Mouse (Mus musculus) MN1 (cell line): ENCODE measurements around the gene Tmem108.

Experiments
- DNase-seq: peaks from one replicate; pipeline ENCODE4 v3.0.0-alpha.2; 2016; ENCODE audit warnings: low spot score

The Tmem108 gene

DNA sequence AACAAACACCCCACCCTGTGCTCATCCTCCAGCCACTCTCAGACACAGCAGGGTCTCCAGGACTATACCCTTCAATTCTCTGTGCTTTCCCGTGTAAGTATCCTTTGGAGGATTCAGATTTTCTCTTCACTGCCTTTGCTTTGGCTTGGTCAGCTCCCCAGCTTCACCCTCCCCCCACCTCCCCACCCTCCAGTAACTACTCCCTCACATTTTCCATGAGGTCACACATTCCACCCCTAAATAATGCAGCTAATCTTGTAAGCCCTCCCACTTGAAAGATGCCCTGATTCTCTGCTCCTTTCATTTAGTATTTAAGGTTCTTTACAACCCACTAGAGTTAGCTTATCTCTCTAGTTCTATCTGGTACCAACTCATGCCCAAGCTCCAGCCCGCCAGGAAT lies 82.4 kb downstream of the Tmem108 start:
- DNase-seq: no peak

DNA sequence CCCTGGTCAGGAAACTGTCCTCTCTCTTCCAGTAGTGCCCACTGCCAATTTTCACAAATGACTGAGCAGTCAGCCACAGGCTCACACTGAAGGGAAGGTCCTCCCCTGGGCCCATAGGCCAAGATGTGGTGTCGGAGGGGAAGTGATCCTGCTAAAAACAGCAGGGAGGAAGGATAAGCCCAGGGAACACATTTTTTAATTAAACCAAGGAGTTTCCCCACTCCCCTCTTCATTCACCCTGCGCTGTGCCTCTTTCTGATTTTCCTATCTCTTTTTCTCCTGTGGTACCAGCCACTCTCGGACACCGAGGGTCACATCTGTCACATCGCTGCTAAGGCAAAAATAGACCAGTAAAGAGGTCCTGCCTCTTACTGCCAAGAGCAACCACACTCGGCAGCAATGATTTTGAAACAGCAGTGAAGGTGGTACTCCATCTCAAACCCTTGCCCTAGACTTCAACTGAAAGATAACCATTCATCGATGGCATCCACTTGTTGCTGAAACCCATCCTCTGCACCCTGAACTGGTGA lies 83.0 kb downstream of the Tmem108 start:
- no peak for DNase-seq

- no peak for DNase-seq
These were observed 83.8 kb downstream of the Tmem108 start for GRCm38 (mm10) chr9:103677811-103678210.

- DNase-seq: no peak
These were observed 85.7 kb downstream of the Tmem108 start for GRCm38 (mm10) chr9:103675721-103676480.

DNA sequence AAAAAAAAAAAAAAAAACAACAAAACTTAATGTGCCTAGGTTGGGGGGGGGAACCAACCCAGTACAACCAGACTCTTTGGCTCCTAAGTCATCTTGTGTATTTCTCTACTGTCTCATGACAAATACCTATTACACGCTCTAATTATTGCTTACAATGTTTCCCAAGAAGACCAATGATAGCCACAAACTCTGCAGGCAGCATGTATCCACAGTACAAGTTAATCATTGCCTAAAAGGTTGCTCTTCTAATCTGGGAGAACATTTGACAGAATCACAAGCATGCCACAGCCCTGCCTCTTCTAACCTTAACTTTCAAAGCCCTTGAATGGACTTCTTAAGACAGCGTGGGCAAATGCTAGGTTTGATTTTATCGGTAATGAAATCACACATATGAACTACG lies 88.8 kb downstream of the Tmem108 start:
- DNase-seq: no peak

DNA sequence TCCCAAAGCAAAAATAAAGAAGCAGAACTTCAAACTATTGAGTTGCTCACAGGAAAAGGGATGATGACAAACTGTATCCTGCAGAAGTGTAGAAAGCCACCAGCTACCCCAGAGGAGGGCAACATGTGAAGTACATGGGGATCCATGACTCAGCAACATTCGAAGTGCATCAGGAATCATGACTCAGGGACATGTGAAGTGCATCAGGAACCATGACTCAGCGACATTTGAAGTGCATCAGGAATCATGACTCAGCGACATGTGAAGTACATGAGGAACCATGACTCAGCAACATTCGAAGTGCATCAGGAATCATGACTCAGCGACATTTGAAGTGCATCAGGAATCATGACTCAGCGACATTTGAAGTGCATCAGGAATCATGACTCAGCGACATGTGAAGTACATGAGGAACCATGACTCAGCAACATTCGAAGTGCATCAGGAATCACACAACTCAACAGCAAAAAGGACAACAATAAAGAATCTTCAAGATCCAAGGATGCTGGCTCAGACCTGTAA lies 91.0 kb downstream of the Tmem108 start:
- DNase-seq: peak; percentile 43

DNA sequence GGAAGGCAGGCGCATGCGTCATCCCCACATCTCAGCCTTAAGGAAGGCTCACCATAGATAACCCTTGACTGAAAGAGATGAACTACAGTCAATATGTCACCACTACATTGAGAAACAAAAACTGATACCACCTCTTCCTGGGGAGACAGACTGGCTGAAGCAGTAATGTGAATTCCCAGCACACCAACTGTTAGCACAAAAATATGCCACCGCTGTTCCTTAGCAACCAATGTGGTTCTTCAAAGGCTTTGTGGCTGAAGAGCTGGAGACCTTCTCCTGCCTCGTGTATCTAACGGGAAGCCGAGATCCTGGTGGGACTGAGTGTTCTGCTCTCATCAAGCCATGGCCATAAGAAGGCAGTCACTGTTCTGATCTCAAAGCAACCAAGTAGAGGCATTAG lies 92.8 kb downstream of the Tmem108 start:
- DNase-seq: no peak

- no peak for DNase-seq
These were observed 95.8 kb downstream of the Tmem108 start for GRCm38 (mm10) chr9:103665817-103666216.

DNA sequence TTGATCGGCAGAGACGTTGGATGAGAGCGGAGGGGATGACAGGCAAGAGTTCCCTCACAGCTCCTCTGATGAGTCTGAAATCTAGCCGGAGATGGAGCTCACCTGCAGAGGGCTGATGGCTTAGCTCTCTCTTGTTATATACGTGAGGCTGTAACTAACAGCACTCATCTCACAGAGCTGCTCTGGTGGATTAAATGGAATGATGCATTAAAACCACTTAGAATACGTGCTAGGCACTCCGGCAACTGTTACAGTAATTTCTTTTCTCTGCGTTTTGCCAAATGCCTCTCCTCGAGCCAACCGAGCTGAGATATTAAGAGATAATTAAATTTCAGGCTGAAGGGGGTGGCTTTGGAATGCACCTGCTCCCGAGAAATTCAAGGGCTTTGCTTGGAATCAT lies 97.5 kb downstream of the Tmem108 start:
- peak; percentile 44 for DNase-seq

DNA sequence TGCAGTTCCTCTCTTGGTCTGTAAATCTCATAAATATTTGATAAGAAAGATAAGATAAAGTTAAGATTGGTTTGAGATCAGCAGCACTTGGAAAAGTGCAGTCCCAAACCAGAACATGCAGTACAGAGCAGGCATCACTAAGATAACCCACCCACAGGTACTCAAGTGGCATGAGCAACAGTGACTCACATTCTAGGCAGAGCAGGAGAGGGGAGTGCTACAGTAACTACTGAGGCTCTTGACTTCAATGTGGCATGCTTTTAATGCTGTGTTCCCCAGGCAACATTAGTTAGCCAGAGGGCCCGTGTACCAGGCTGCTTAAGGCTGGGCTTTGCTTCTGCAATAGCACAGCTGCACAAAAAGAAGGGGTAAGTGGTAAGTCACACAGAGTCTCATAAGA lies 99.8 kb downstream of the Tmem108 start:
- no peak for DNase-seq

DNA sequence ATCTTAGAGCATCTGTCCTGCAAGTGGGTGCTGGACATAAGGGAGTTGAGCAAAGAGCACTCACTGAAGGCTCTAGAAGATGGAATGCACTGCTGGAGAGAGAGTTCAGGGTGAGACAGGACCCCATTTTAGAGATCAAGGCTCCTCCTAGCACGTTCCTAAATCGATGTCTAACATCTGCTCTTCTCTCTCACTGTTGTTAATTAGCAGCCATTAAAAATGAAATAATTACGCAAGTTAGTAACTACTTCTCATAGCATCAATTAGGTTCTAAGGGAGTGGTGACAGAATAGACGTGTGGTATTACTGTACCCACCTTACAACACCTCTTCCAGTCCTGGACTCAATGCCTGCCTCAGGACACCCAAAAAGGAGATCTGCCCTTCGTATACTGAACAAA lies 103.7 kb downstream of the Tmem108 start:
- DNase-seq: no peak

- peak; percentile 73 for DNase-seq
These were observed 104.3 kb downstream of the Tmem108 start for GRCm38 (mm10) chr9:103657183-103657975.

DNA sequence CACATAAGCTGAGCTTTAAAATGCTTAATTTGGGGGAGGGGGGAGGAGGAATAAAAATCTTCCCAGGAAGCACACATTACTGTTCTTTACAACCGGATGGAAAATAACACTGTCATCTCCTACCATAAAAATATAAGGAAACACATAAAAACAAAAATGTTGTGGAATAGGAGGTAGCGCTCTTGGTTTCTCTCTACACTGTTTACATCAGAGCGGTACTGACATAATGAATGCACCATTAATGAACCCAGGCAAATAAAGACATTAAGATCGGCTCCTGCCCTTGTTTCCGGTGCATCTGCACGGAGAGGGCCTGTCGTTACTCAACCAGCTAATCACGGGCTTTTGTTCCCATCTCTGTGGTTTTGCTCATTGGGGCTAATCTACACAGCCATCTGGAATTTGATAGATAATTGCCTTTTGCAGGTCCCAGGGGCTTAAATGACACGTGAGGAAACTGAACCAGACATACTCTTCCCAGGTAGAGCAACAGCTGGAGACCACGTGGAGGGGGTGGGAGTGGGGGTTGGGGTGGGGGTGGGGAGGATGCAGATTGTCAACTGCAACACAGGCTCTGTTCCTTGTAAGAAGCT lies 107.5 kb downstream of the Tmem108 start:
- peak; percentile 90 for DNase-seq

GRCm38 (mm10) chr9:103652127-103652882 lies 109.3 kb downstream of the Tmem108 start:
- no peak for DNase-seq

- no peak for DNase-seq
These were observed 115.0 kb downstream of the Tmem108 start for GRCm38 (mm10) chr9:103646605-103647004.

DNA sequence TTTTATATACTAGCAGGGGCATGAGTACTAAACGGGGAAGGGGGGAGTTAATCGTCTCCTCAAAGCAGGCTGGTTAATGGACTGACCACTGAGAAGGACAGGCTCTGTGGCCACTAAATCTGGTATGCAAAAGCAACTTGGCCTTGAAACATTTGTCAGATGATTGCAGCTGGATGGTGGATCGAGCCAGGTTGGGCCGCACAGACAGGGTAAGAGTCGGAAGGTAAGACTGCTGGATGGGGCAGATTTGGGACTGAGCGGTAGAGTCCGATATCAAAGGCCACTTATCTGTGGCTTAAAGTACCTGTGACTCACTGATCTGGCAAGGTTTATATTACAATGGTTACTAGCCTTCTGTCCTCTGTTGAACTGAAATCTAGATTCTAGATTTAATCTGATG lies 115.9 kb downstream of the Tmem108 start:
- DNase-seq: no peak

DNA sequence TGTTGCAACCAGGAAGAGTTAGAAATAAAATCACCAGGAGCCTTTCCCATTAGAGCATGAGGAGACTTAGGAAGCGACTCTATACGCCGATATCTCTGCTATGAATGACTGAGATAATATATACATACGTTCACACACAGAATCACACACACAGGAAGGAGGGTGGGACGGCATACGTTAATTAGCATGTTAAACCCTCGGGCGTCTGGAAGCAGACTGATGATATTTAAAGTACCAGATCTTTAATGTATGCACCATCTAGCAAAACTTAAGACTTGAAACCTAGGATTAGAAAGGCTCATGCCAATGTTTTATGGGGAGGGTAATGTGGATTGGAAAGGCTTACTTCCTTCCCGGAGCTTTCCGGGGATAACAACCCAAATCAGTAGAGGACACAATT lies 119.3 kb downstream of the Tmem108 start:
- no peak for DNase-seq

GRCm38 (mm10) chr9:103641340-103641739 lies 120.3 kb downstream of the Tmem108 start:
- no peak for DNase-seq

DNA sequence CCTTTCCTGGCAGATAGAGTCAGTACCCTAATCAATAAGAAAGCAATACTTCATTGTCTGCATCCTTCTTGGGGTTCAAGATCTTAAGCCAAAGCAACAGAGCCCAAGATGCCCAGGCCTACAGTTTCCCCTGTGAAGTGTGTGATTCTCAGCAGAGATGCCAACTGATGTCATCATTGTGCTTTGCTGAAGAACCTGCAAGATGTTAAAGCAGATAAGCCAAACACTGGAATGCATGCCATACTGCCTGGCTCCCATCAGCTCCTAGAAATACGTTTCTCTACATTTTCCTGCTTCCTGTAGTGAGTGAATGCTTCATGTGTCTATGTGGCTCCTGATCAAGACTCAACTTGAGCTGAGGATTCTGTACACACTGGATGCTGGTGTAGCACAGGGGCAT lies 122.2 kb downstream of the Tmem108 start:
- peak; percentile 49 for DNase-seq

DNA sequence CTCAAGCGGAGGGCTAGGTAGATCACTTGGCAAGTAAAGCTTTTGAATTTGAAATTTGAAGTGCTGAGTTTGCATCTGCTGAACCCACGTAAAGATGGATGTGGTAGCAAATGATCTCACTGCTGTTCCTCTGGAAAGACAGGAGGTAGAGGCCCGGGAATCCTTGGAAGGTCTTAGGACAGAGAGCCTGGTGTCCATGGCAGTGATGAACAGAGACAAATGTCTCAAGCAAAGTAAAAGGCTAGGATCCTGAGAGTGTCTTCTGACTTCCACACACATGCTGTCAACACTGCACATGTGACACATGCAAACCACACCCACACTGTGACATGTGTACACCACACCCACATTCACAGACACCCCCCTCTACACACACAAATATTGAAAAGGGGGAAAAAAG lies 124.2 kb downstream of the Tmem108 start:
- no peak for DNase-seq

DNA sequence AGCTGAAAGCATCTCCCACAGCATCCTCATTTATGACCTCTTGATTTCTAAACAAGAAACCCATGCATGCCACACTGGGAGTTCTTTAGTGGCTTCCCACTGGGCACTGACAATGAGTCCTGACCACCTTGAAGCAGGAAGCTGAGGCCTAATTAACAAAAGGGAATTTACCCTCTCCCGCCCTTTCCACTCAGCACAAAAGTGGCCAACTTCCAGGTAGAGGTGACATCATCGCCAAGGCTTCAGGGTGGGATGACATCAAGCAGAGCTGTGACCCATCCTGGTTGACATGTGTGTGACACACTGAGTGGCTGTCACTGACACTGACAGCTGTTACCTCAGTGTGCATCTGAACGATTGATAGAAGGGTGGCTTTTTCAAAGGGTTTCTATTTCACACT lies 124.8 kb downstream of the Tmem108 start:
- DNase-seq: no peak
